Mouse (Mus musculus) midbrain, embryonic 12.5 days (tissue): ENCODE results near the gene Llcfc1. TPM values are rescaled to one million over a fixed set of nuclear protein-coding genes. Genes with fewer than 3 reads are reported as not detected.

Experiments
- ATAC-seq: fragments of 200-750 bp; cut with Nextera tagmentation; 2 replicates; pipeline ENCODE4 v1.8.0; 2017; ENCODE audit warnings: low read depth, moderate TSS enrichment, moderate library complexity; ENCODE audit not compliant: low FRiP score
- H3K27ac ChIP-seq: fragments of 300-500 bp; sonication (generic); replicated peaks from 2 replicates; pipeline ENCODE4 v1.5.1; 2016; ENCODE audit warnings: mild to moderate bottlenecking
- H3K27me3 ChIP-seq: fragments of 300-500 bp; sonication (generic); 2 replicates; pipeline ENCODE4 v1.6.1; 2016; ENCODE audit warnings: mild to moderate bottlenecking
- H3K36me3 ChIP-seq: fragments of 300-500 bp; sonication (generic); 2 replicates; pipeline ENCODE4 v1.6.1; 2016
- H3K4me1 ChIP-seq: fragments of 300-500 bp; sonication (generic); 2 replicates; pipeline ENCODE4 v1.6.1; 2016
- H3K4me2 ChIP-seq: fragments of 300-500 bp; sonication (generic); replicated peaks from 2 replicates; pipeline ENCODE4 v1.6.1; 2016; ENCODE audit warnings: mild to moderate bottlenecking, moderate library complexity
- H3K4me3 ChIP-seq: fragments of 300-500 bp; sonication (generic); 2 replicates; pipeline ENCODE4 v1.5.1; 2016; ENCODE audit warnings: mild to moderate bottlenecking
- H3K9ac ChIP-seq: fragments of 300-500 bp; sonication (generic); replicated peaks from 2 replicates; pipeline ENCODE4 v1.6.1; 2016; ENCODE audit warnings: mild to moderate bottlenecking, moderate library complexity
- H3K9me3 ChIP-seq: fragments of 300-500 bp; sonication (generic); 2 replicates; pipeline ENCODE4 v1.6.1; 2016; ENCODE audit warnings: mild to moderate bottlenecking
- WGBS: fragments of 180-500 bp; shearing (Covaris S2); methylation state at CpG from one replicate; pipeline ENCODE4 v1.1.7; 2016; 5-methylcytosine and 5-hydroxymethylcytosine counted together
- polyA plus RNA-seq: library from polyadenylated mRNA; unstranded; fragments of >200 nt; fragmentation: Nextera tagmentation; extraction: Ambion mirVana; gene quantifications from 2 replicates; pipeline ENCODE4 v1.2.1, GENCODE M21; 2016

Llcfc1 gene
- polyA plus RNA-seq, 1 experiment from 2014 or later, result not detected

DNA sequence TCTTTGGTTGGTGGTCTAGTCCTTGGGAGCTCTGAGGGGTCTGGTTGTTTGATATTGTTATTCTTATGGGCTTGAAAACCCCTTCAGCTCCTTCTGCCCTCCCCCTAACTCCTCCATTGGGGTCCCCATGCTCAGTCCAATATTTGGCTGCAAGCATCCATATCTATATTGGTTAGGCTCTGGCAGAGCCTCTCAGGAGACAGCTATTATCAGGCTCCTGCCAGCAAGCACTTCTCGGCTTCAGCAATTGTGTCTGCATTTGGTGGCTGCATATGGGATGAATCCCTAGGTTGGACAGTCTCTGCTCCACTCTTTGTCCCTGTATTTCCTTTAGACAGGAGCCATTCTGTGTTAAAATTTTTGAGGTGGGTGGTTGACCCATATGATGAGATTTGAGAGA, 26.1 kb downstream of the Llcfc1 start:
- Histone ChIP-seq H3K4me2 (no peak overlapping the region), H3K27ac (no peak overlapping the region), H3K4me1 (no peaks in the 10 kb centered on the region), H3K9ac (no peak overlapping the region), H3K27me3 (no peaks in the 10 kb centered on the region), H3K9me3 (no peaks in the 10 kb centered on the region), H3K4me3 (no peak overlapping the region), H3K36me3 (no peaks in the 10 kb centered on the region)
- WGBS, result 78% methylated on average over 1 of the region's 1 CpGs
- ATAC-seq, result no peak

DNA sequence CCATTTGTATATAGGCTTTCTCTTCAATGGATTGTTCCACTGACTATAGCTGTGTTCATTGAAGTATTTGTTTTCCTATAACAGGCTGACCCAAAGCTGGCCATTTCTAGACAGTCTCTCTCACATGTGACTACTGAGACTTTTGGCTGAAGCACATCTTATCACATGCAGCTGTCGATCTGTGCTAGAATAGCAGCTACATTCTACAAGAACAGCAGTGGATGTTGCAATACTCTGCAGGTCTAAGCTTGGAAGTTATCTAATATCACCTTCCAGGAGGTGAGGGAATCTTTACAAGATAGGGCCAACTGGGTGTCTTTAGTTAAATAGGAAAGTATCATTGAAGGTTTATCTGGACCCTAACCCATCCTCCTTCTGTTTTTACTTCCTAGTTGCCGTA, 37.2 kb downstream of the Llcfc1 start:
- H3K36me3 ChIP-seq, result no peaks in the 10 kb centered on the region
- no peaks in the 10 kb centered on the region for H3K27me3 ChIP-seq
- no peak overlapping the region for H3K4me3 ChIP-seq
- no peak for ATAC-seq
- H3K27ac ChIP-seq, result no peak overlapping the region
- no peak overlapping the region for H3K4me2 ChIP-seq
- no peak overlapping the region for H3K9ac ChIP-seq
- no peaks in the 10 kb centered on the region for H3K4me1 ChIP-seq
- 88% methylated on average over 2 of the region's 2 CpGs for WGBS
- no peaks in the 10 kb centered on the region for H3K9me3 ChIP-seq

DNA sequence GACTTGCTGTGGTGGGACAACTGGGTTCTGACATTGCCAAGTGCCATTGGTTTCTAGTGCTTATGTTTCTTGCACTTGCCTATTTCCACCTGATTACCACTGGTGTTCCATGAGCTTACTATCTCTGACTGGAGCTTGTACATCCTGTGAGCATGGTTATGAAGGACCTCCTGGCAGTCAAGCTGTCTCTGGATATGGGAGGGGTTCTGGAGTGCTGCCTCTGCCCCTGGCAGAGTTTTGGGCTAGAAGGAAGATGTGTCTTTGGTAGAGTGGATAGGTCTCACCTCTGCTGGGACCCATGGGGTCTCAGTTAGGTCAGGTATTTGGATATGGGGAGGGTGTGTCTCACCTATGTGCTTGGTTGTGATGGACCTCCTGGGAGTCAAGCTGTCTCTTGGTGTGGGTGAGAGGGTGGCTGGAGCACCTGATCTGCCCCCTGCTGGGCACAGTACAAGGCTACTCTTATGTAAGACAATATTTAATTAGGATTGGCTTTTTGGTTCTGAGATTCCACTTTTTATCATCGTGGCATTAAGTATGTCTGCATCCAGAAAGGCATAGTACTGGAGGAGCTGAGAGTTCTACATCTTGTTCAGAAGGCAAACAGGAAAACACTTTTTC, 43.9 kb downstream of the Llcfc1 start:
- whole genome bisulfite sequencing, result 81% methylated on average over 1 of the region's 1 CpGs

DNA sequence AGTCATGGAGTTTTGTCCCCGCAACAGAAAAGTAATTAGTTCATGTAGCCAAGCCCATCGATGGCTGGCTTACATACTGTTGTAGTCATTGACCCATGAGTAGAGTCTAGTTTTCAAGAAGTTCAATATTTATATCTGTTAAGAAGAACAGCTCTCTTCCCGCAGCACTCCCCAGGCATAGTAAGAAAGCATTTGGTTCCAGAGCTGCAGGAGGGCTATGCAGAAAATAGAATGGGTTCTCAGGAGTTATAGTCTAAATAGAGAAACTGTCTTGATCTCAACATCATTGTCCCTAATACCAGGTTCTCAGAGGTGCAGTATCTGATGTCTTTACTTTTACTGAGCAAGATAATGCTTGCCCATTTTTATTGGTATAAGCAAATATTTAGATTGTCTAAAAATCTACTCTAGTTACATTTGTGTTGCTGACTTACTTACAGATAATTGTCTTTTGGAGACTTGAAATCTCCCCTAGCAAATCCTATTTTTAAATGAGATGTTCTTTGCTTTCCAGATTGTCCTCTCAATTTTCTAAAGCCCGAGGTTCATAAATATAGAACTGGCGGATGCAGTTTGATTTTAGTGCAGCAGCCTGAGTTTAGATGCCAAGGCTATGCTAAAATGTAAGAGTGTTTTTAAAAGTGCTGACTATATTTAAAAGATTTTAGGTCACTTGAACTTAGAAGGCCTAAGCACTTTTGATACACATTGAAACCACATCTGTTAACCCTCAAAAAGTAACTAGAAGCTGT, 50.7 kb downstream of the Llcfc1 start:
- WGBS, result 90% methylated on average over 5 of the region's 5 CpGs
- ATAC-seq, result no peak

More for the DNA sequence above, 43.9 kb downstream of the Llcfc1 start:
- H3K27me3 ChIP-seq, result no peaks in the 10 kb centered on the region
- no peaks in the 10 kb centered on the region for H3K36me3 ChIP-seq
- H3K9me3 ChIP-seq, result no peaks in the 10 kb centered on the region
- H3K4me2 ChIP-seq, result no peak overlapping the region
- no peak overlapping the region for H3K9ac ChIP-seq
- no peak for ATAC-seq
- no peak overlapping the region for H3K4me3 ChIP-seq
- no peak overlapping the region for H3K27ac ChIP-seq
- H3K4me1 ChIP-seq, result no peaks in the 10 kb centered on the region

More for the DNA sequence above, 50.7 kb downstream of the Llcfc1 start:
- no peak overlapping the region for H3K4me2 ChIP-seq
- no peaks in the 10 kb centered on the region for H3K27me3 ChIP-seq
- no peak overlapping the region for H3K4me3 ChIP-seq
- no peak overlapping the region for H3K27ac ChIP-seq
- H3K9me3 ChIP-seq, result no peaks in the 10 kb centered on the region
- H3K9ac ChIP-seq, result no peak overlapping the region
- H3K4me1 ChIP-seq, result no peaks in the 10 kb centered on the region
- no peaks in the 10 kb centered on the region for H3K36me3 ChIP-seq

Other genes starting within 250 kb of the Llcfc1 start
- not detected in 2 replicates for gene Gm10334, start 238.3 kb upstream of the Llcfc1 start, polyA plus RNA-seq
- not detected in 2 replicates for gene Prss1, start 225.5 kb upstream of the Llcfc1 start, polyA plus RNA-seq
- gene Prss2, start 162.6 kb upstream of the Llcfc1 start, polyA plus RNA-seq, result not detected in 2 replicates
- gene Ephb6, start 78.9 kb upstream of the Llcfc1 start, polyA plus RNA-seq, result 17.6 and 20.7 TPM in 2 replicates
- gene Trpv6, start 48.0 kb upstream of the Llcfc1 start, polyA plus RNA-seq, result 0.37 and 0.58 TPM in 2 replicates
- gene Trpv5, start 3.7 kb upstream of the Llcfc1 start, polyA plus RNA-seq, result not detected in 2 replicates
- 8.9 and 10.3 TPM in 2 replicates for gene Kel, start 19.9 kb downstream of the Llcfc1 start, polyA plus RNA-seq
- not detected in 2 replicates for gene Olfr459, start 90.7 kb downstream of the Llcfc1 start, polyA plus RNA-seq
- not detected in 2 replicates for gene Pip, start 163.1 kb downstream of the Llcfc1 start, polyA plus RNA-seq
- not detected in 2 replicates for gene Sval2, start 168.6 kb downstream of the Llcfc1 start, polyA plus RNA-seq